Mouse (Mus musculus) telencephalon, adult 2 months (tissue): ENCODE data around the gene Zfr.
"Not testable (repeated sequence)": the region's sequence is repeated elsewhere in the genome, so short reads cannot be mapped to it uniquely, and the experiment has no call there.

Source experiments
- DNase-seq: peaks from one replicate; pipeline ENCODE4 v3.0.0-alpha.2; 2011; ENCODE audit warnings: low read depth, low spot score

The Zfr gene

GRCm38 (mm10) chr15:12216119-12216518, 98.5 kb downstream of the Zfr start:
- no peak for DNase-seq

GRCm38 (mm10) chr15:12216798-12217197, 99.2 kb downstream of the Zfr start:
- DNase-seq = no peak

- not testable (repeated sequence) for DNase-seq
These were observed 99.7 kb downstream of the Zfr start for GRCm38 (mm10) chr15:12217332-12217731.

GRCm38 (mm10) chr15:12217849-12218248, 100.2 kb downstream of the Zfr start:
- no peak for DNase-seq

GRCm38 (mm10) chr15:12218583-12219382, 101.2 kb downstream of the Zfr start:
- DNase-seq = no peak

- DNase-seq = no peak
These were observed 103.5 kb downstream of the Zfr start for GRCm38 (mm10) chr15:12221131-12221530.

- DNase-seq = no peak
These were observed 105.1 kb downstream of the Zfr start for GRCm38 (mm10) chr15:12222564-12223302.

- DNase-seq = no peak
These were observed 105.8 kb downstream of the Zfr start for GRCm38 (mm10) chr15:12223393-12223792.

GRCm38 (mm10) chr15:12224239-12224638, 106.6 kb downstream of the Zfr start:
- DNase-seq = no peak

- no peak for DNase-seq
These were observed 107.4 kb downstream of the Zfr start for GRCm38 (mm10) chr15:12225062-12225461.

- DNase-seq = no peak
These were observed 109.3 kb downstream of the Zfr start for GRCm38 (mm10) chr15:12226908-12227307.

GRCm38 (mm10) chr15:12227355-12227754, 109.7 kb downstream of the Zfr start:
- DNase-seq = no peak

GRCm38 (mm10) chr15:12229603-12230242, 112.1 kb downstream of the Zfr start:
- DNase-seq = no peak

GRCm38 (mm10) chr15:12230243-12230935, 112.8 kb downstream of the Zfr start:
- no peak for DNase-seq

- DNase-seq = no peak
These were observed 113.8 kb downstream of the Zfr start for GRCm38 (mm10) chr15:12231462-12231861.

- no peak for DNase-seq
These were observed 114.8 kb downstream of the Zfr start for GRCm38 (mm10) chr15:12232429-12232828.

- no peak for DNase-seq
These were observed 115.4 kb downstream of the Zfr start for GRCm38 (mm10) chr15:12233021-12233420.
